In the genomic region with DNA sequence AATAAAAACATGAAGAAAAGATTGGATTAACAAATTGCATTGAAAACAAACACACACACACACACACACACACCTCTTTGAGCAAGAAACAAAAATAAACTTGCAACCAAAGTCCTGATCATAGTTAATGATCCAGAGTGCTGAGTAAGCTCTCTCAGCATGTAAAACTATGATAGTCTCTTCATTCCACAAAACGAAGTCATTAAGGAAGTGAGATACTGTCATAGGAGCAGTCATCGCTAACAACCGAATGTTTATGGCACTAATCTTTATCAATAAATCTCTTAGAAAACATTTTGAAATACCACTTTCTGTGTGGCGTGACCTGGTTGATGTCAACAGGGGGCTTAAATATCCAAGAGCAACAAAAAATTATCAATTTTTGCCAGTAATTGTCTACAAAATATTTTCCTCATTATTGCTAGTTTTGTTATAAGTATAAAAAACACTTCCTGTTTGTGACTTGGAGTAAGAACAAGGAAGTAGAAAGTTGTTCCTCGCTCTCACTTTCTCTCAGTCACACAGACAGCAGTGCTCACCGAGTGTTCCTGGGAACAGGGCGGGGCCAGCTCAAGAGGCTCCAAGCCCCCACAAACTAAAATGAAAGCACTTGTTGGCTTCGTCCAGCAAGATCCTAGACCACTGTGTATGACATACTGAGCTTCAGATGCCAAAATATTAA, we compare ENCODE assay signal across 7 mouse cellular contexts.
DNase-seq lines count a peak whose midpoint lies in the region; ATAC-seq and TF ChIP-seq lines count a peak whose summit lies in the region.

No protein-coding gene starts in this region.

- peak overlapping the region; percentile 44; the same call in 1 of the 2 replicates for H3K27ac ChIP-seq in limb, embryonic 13.5 days
- H3K27ac ChIP-seq in limb, embryonic 10.5 days, result no peak overlapping the region
- H3K27ac ChIP-seq in embryonic fibroblast, embryonic 13.5 days (ENCODE audit: insufficient read depth, low read length), result peak overlapping the region; percentile 96
- H3K27ac ChIP-seq in liver, embryonic 11.5 days (ENCODE audit: low read depth, low read length), result no peak overlapping the region
- H3K27ac ChIP-seq in hindbrain, embryonic 10.5 days, result no peak overlapping the region

- peaks cover 5% of the 10 kb centered on the region; the same call in 1 of the 2 replicates for H3K36me3 ChIP-seq in limb, embryonic 13.5 days
- peaks cover 3% of the 10 kb centered on the region; the same call in 1 of the 2 replicates for H3K36me3 ChIP-seq in limb, embryonic 10.5 days
- H3K36me3 ChIP-seq in liver, embryonic 11.5 days (ENCODE audit: control insufficient read depth, insufficient read depth, low read length), result 0 out of 2 replicates have a peak, but pooled peaks cover 2% of the 10 kb centered on the region
- no peaks in the 10 kb centered on the region for H3K36me3 ChIP-seq in hindbrain, embryonic 10.5 days

- 0 out of 2 replicates have a peak, but pooled peaks have one; percentile 7 for ATAC-seq in limb, embryonic 13.5 days (ENCODE audit: low FRiP score, low read depth)
- ATAC-seq in liver, embryonic 11.5 days (replicated peaks; ENCODE audit: low FRiP score), result 0 out of 2 replicates have a peak, but pooled peaks have one; percentile 47
- ATAC-seq in neutrophil, adult 5-6 weeks (ENCODE audit: extremely low read depth, insufficient number of reproducible peaks, low FRiP score, poor library complexity, severe bottlenecking), result 0 out of 2 replicates have a peak, but pooled peaks have one; percentile 33

- WGBS in limb, embryonic 13.5 days, result 71% methylated on average over 8 of the region's 8 CpGs
- 84% methylated on average over 8 of the region's 8 CpGs for WGBS in limb, embryonic 10.5 days
- 56% methylated on average over 8 of the region's 8 CpGs for WGBS in liver, embryonic 11.5 days
- 90% methylated on average over 8 of the region's 8 CpGs for WGBS in hindbrain, embryonic 10.5 days

- no peak overlapping the region for H3K4me2 ChIP-seq in limb, embryonic 13.5 days (replicated peaks)
- 0 out of 2 replicates have a peak overlapping the region, but pooled peaks have one; percentile 31 for H3K4me2 ChIP-seq in liver, embryonic 11.5 days

- H3K9ac ChIP-seq in limb, embryonic 13.5 days, result no peak overlapping the region
- no peak overlapping the region for H3K9ac ChIP-seq in liver, embryonic 11.5 days (ENCODE audit: low read depth, low read length)

- DNase-seq in limb, embryonic 10.5 days (ENCODE audit: low spot score), result no peak
- DNase-seq in liver, embryonic 11.5 days (ENCODE audit: low spot score), result no peak
- no peak for DNase-seq in cerebellum, adult 9-10 months
- no peak for DNase-seq in hindbrain, embryonic 10.5 days (ENCODE audit: low spot score)

- H3K27me3 ChIP-seq in limb, embryonic 13.5 days, result no peaks in the 10 kb centered on the region
- H3K27me3 ChIP-seq in limb, embryonic 10.5 days (ENCODE audit: low read depth, poor library complexity, severe bottlenecking), result no peaks in the 10 kb centered on the region
- no peaks in the 10 kb centered on the region for H3K27me3 ChIP-seq in liver, embryonic 11.5 days (replicated peaks; ENCODE audit: control insufficient read depth, insufficient read depth, low read length)
- H3K27me3 ChIP-seq in hindbrain, embryonic 10.5 days (ENCODE audit: insufficient read depth, poor library complexity, severe bottlenecking), result no peaks in the 10 kb centered on the region

- H3K4me3 ChIP-seq in limb, embryonic 13.5 days, result no peak overlapping the region
- H3K4me3 ChIP-seq in limb, embryonic 10.5 days, result no peak overlapping the region
- no peak overlapping the region for H3K4me3 ChIP-seq in embryonic fibroblast, embryonic 13.5 days (ENCODE audit: insufficient read depth, low read length)
- H3K4me3 ChIP-seq in liver, embryonic 11.5 days (ENCODE audit: low read depth, low read length), result no peak overlapping the region
- no peak overlapping the region for H3K4me3 ChIP-seq in hindbrain, embryonic 10.5 days

- H3K9me3 ChIP-seq in limb, embryonic 13.5 days, result peaks cover 2% of the 10 kb centered on the region; the same call in 1 of the 2 replicates
- no peaks in the 10 kb centered on the region for H3K9me3 ChIP-seq in limb, embryonic 10.5 days (replicated peaks)
- no peaks in the 10 kb centered on the region for H3K9me3 ChIP-seq in liver, embryonic 11.5 days (ENCODE audit: control insufficient read depth, low read length)
- no peaks in the 10 kb centered on the region for H3K9me3 ChIP-seq in hindbrain, embryonic 10.5 days

- TF ChIP-seq POLR2A in embryonic fibroblast, embryonic 13.5 days (IDR thresholded peaks at IDR 0.05; ENCODE audit: low read depth, low read length), result no peak

- TF ChIP-seq CTCF in embryonic fibroblast, embryonic 13.5 days (IDR thresholded peaks at IDR 0.05; ENCODE audit: borderline replicate concordance, insufficient read depth, low read length), result no peak

- H3K4me1 ChIP-seq in limb, embryonic 13.5 days, result peaks cover 11% of the 10 kb centered on the region; the same call in 1 of the 2 replicates
- H3K4me1 ChIP-seq in limb, embryonic 10.5 days, result no peaks in the 10 kb centered on the region; the same call in 1 of the 2 replicates
- H3K4me1 ChIP-seq in embryonic fibroblast, embryonic 13.5 days (ENCODE audit: control insufficient read depth, insufficient read depth, low read length), result peaks cover 14% of the 10 kb centered on the region
- no peaks in the 10 kb centered on the region; the same call in 1 of the 2 replicates for H3K4me1 ChIP-seq in liver, embryonic 11.5 days (replicated peaks; ENCODE audit: control insufficient read depth, insufficient read depth, low read length)
- no peaks in the 10 kb centered on the region for H3K4me1 ChIP-seq in hindbrain, embryonic 10.5 days (replicated peaks)

Comparison
In these comparisons a context has a peak if more than half of its experiments do, and no peak if none do; other contexts are left out.
1. H3K27ac ChIP-seq: peak in limb, embryonic 13.5 days (single experiment) and embryonic fibroblast, embryonic 13.5 days (single experiment); none in limb, embryonic 10.5 days (single experiment), liver, embryonic 11.5 days (single experiment) and hindbrain, embryonic 10.5 days (single experiment).
2. Peak in every context shown above with its lines, with median percentiles within 50 percentile points of each other: ATAC-seq.